Mouse (Mus musculus): ENCODE measurements around the gene Gmeb2. TPM values are rescaled to one million over a fixed set of nuclear protein-coding genes. Genes with fewer than 3 reads are reported as not detected.

Gmeb2 gene
- polyA plus RNA-seq, 1 experiment from 2014 or later: 9.6 TPM

GRCm38 (mm10) chr2:181224994-181225393 lies 62.8 kb downstream of the Gmeb2 start:
- no peak overlapping the region for H3K27ac ChIP-seq (replicated peaks)
- no peak overlapping the region for H3K4me3 ChIP-seq (replicated peaks)
- H3K4me1 ChIP-seq (replicated peaks): peaks cover 7% of the 10 kb centered on the region
- no peaks in the 10 kb centered on the region for H3K9me3 ChIP-seq (replicated peaks)
- no peak overlapping the region for H3K9ac ChIP-seq
- peaks cover 28% of the 10 kb centered on the region for H3K27me3 ChIP-seq
- 61% methylated on average over 2 of the region's 2 CpGs for WGBS (ENCODE audit: insufficient replicate concordance)
- no peak for ATAC-seq (ENCODE audit: insufficient read depth)
- H3K4me2 ChIP-seq: no peak overlapping the region
- H3K36me3 ChIP-seq (replicated peaks): peaks cover 35% of the 10 kb centered on the region

- Histone ChIP-seq H3K27me3 (peaks cover 42% of the 10 kb centered on the region), H3K27ac (replicated peaks) (no peak overlapping the region), H3K36me3 (replicated peaks) (no peaks in the 10 kb centered on the region), H3K4me2 (peak overlapping the region; percentile 54), H3K9ac (no peak overlapping the region), H3K4me3 (replicated peaks) (peak overlapping the region; percentile 31; the same call in 1 of the 2 replicates), H3K4me1 (replicated peaks) (peaks cover 32% of the 10 kb centered on the region), H3K9me3 (replicated peaks) (no peaks in the 10 kb centered on the region)
- ATAC-seq (ENCODE audit: insufficient read depth): no peak
- WGBS (ENCODE audit: insufficient replicate concordance): 14% methylated on average over 2 of the region's 2 CpGs
These were observed 67.5 kb downstream of the Gmeb2 start for GRCm38 (mm10) chr2:181220361-181220760.

- 4% methylated on average over 25 of the region's 25 CpGs for WGBS (ENCODE audit: insufficient replicate concordance)
- no peak within 1 kb of the TSS for H3K9ac ChIP-seq
These were observed 68.2 kb downstream of the Gmeb2 start, which contains the start of gene Fndc11 for GRCm38 (mm10) chr2:181219538-181220216. Gene Fndc11, plus strand, starts transcription at chr2:181220013.

GRCm38 (mm10) chr2:181218881-181219485 lies 68.9 kb downstream of the Gmeb2 start:
- H3K27me3 ChIP-seq: peaks cover 55% of the 10 kb centered on the region
- H3K4me1 ChIP-seq (replicated peaks): peaks cover 38% of the 10 kb centered on the region
- no peak overlapping the region for H3K27ac ChIP-seq (replicated peaks)
- H3K4me3 ChIP-seq (replicated peaks): no peak overlapping the region
- H3K36me3 ChIP-seq (replicated peaks): no peaks in the 10 kb centered on the region
- peak overlapping the region; percentile 54 for H3K4me2 ChIP-seq
- WGBS (ENCODE audit: insufficient replicate concordance): 27% methylated on average over 5 of the region's 5 CpGs
- H3K9me3 ChIP-seq (replicated peaks): no peaks in the 10 kb centered on the region
- ATAC-seq (ENCODE audit: insufficient read depth): no peak
- H3K9ac ChIP-seq: no peak overlapping the region

More at GRCm38 (mm10) chr2:181219538-181220216, 68.2 kb downstream of the Gmeb2 start, which contains the start of gene Fndc11:
- peak; percentile 49 for ATAC-seq (ENCODE audit: insufficient read depth)
- Histone ChIP-seq H3K4me1 (replicated peaks) (peaks cover 38% of the 10 kb centered on the region), H3K4me2 (peak within 1 kb of the TSS; percentile 54), H3K27me3 (peaks cover 48% of the 10 kb centered on the region), H3K36me3 (replicated peaks) (no peaks in the 10 kb centered on the region), H3K4me3 (replicated peaks) (peak within 1 kb of the TSS; percentile 31), H3K9me3 (replicated peaks) (no peaks in the 10 kb centered on the region), H3K27ac (replicated peaks) (no peak within 1 kb of the TSS)

GRCm38 (mm10) chr2:181216037-181216436 lies 71.8 kb downstream of the Gmeb2 start:
- peak; percentile 51 for ATAC-seq (ENCODE audit: insufficient read depth)
- Histone ChIP-seq H3K9me3 (replicated peaks) (no peaks in the 10 kb centered on the region), H3K4me2 (no peak overlapping the region), H3K36me3 (replicated peaks) (no peaks in the 10 kb centered on the region), H3K4me3 (replicated peaks) (no peak overlapping the region), H3K27ac (replicated peaks) (no peak overlapping the region), H3K4me1 (replicated peaks) (peaks cover 55% of the 10 kb centered on the region), H3K27me3 (peaks cover 67% of the 10 kb centered on the region), H3K9ac (no peak overlapping the region)
- WGBS (ENCODE audit: insufficient replicate concordance): 53% methylated on average over 6 of the region's 6 CpGs

- peak; percentile 58 for ATAC-seq (ENCODE audit: insufficient read depth)
- H3K9me3 ChIP-seq (replicated peaks): no peaks in the 10 kb centered on the region
- H3K27me3 ChIP-seq: peaks cover 69% of the 10 kb centered on the region
- H3K27ac ChIP-seq (replicated peaks): no peak within 1 kb of the TSS
- H3K4me3 ChIP-seq (replicated peaks): peak within 1 kb of the TSS; percentile 49
- peak within 1 kb of the TSS; percentile 73 for H3K4me2 ChIP-seq
- H3K36me3 ChIP-seq (replicated peaks): no peaks in the 10 kb centered on the region
- WGBS (ENCODE audit: insufficient replicate concordance): 1% methylated on average over 17 of the region's 17 CpGs
- H3K4me1 ChIP-seq (replicated peaks): peaks cover 33% of the 10 kb centered on the region
- H3K9ac ChIP-seq: peak within 1 kb of the TSS; percentile 37; the same call in 1 of the 2 replicates
These were observed 74.8 kb downstream of the Gmeb2 start, which contains the start of gene Srms for GRCm38 (mm10) chr2:181213021-181213445. Gene Srms, minus strand, starts transcription at chr2:181213185.

- Histone ChIP-seq H3K4me2 (peak overlapping the region; percentile 73), H3K27me3 (peaks cover 69% of the 10 kb centered on the region), H3K9me3 (replicated peaks) (no peaks in the 10 kb centered on the region), H3K27ac (replicated peaks) (no peak overlapping the region), H3K4me3 (replicated peaks) (peak overlapping the region; percentile 49), H3K36me3 (replicated peaks) (no peaks in the 10 kb centered on the region), H3K9ac (peak overlapping the region; percentile 37; the same call in 1 of the 2 replicates), H3K4me1 (replicated peaks) (peaks cover 35% of the 10 kb centered on the region)
- 3% methylated on average over 34 of the region's 34 CpGs for WGBS (ENCODE audit: insufficient replicate concordance)
- ATAC-seq (ENCODE audit: insufficient read depth): 0 out of 2 replicates have a peak, but pooled peaks have one; percentile 16
These were observed 75.3 kb downstream of the Gmeb2 start for GRCm38 (mm10) chr2:181212389-181213020.

- Histone ChIP-seq H3K27me3 (peaks cover 28% of the 10 kb centered on the region), H3K4me2 (peak overlapping the region; percentile 76), H3K9me3 (replicated peaks) (no peaks in the 10 kb centered on the region), H3K36me3 (replicated peaks) (no peaks in the 10 kb centered on the region), H3K9ac (peak overlapping the region; percentile 32; the same call in 1 of the 2 replicates), H3K4me3 (replicated peaks) (peak overlapping the region; percentile 41), H3K27ac (replicated peaks) (peak overlapping the region; percentile 90), H3K4me1 (replicated peaks) (peaks cover 57% of the 10 kb centered on the region)
- WGBS (ENCODE audit: insufficient replicate concordance): 24% methylated on average over 9 of the region's 9 CpGs
- peak; percentile 97 for ATAC-seq (ENCODE audit: insufficient read depth)
These were observed 81.7 kb downstream of the Gmeb2 start for GRCm38 (mm10) chr2:181206118-181206517.

GRCm38 (mm10) chr2:181205678-181206077 lies 82.2 kb downstream of the Gmeb2 start:
- Histone ChIP-seq H3K4me1 (replicated peaks) (peaks cover 60% of the 10 kb centered on the region), H3K9me3 (replicated peaks) (no peaks in the 10 kb centered on the region), H3K27me3 (peaks cover 27% of the 10 kb centered on the region), H3K27ac (replicated peaks) (peak overlapping the region; percentile 90), H3K4me2 (peak overlapping the region; percentile 76), H3K4me3 (replicated peaks) (peak overlapping the region; percentile 41), H3K9ac (peak overlapping the region; percentile 32), H3K36me3 (replicated peaks) (no peaks in the 10 kb centered on the region)
- WGBS (ENCODE audit: insufficient replicate concordance): 48% methylated on average over 5 of the region's 5 CpGs
- ATAC-seq (ENCODE audit: insufficient read depth): peak; percentile 90

- H3K4me2 ChIP-seq: no peak overlapping the region
- WGBS (ENCODE audit: insufficient replicate concordance): 63% methylated on average over 6 of the region's 6 CpGs
- H3K36me3 ChIP-seq (replicated peaks): no peaks in the 10 kb centered on the region
- no peak overlapping the region for H3K27ac ChIP-seq (replicated peaks)
- H3K9me3 ChIP-seq (replicated peaks): no peaks in the 10 kb centered on the region
- H3K27me3 ChIP-seq: peaks cover 20% of the 10 kb centered on the region
- no peak overlapping the region for H3K4me3 ChIP-seq (replicated peaks)
- peaks cover 68% of the 10 kb centered on the region for H3K4me1 ChIP-seq (replicated peaks)
- no peak for ATAC-seq (ENCODE audit: insufficient read depth)
- H3K9ac ChIP-seq: no peak overlapping the region
These were observed 84.9 kb downstream of the Gmeb2 start for GRCm38 (mm10) chr2:181202886-181203285.

GRCm38 (mm10) chr2:181202422-181202821 lies 85.4 kb downstream of the Gmeb2 start, which contains the start of gene Ptk6:
Gene Ptk6, minus strand, starts transcription at chr2:181202789.
- peaks cover 20% of the 10 kb centered on the region for H3K27me3 ChIP-seq

More at GRCm38 (mm10) chr2:181202422-181202821, 85.4 kb downstream of the Gmeb2 start, which contains the start of gene Ptk6:
- 73% methylated on average over 3 of the region's 3 CpGs for WGBS (ENCODE audit: insufficient replicate concordance)
- no peak within 1 kb of the TSS for H3K27ac ChIP-seq (replicated peaks)
- ATAC-seq (ENCODE audit: insufficient read depth): no peak
- H3K9me3 ChIP-seq (replicated peaks): no peaks in the 10 kb centered on the region
- no peak within 1 kb of the TSS for H3K4me2 ChIP-seq
- H3K4me1 ChIP-seq (replicated peaks): peaks cover 65% of the 10 kb centered on the region
- H3K4me3 ChIP-seq (replicated peaks): no peak within 1 kb of the TSS
- no peak within 1 kb of the TSS for H3K9ac ChIP-seq
- H3K36me3 ChIP-seq (replicated peaks): no peaks in the 10 kb centered on the region
